Mouse (Mus musculus): ENCODE data around the gene Hoxa7. TPM values are rescaled to one million over a fixed set of nuclear protein-coding genes. Genes with fewer than 3 reads are reported as not detected.

Gene Hoxa7
- 10 to 100 TPM; 21.5 to 26.6 TPM for total RNA-seq (2021)
- long read RNA-seq, experiment 1, transcript Hoxa7-201 (2 exons, 2,009 nt), result major isoform, 18 of 27 reads
- long read RNA-seq, experiment 1, partial matches to known transcripts, result 0 of 27 reads
- long read RNA-seq, experiment 1, other reads (novel, unspliced or antisense), result 9 of 27 reads
- long read RNA-seq, experiment 2, transcript Hoxa7-201 (2 exons, 2,009 nt), result major isoform, 26 of 33 reads
- long read RNA-seq, experiment 2, partial matches to known transcripts, result 1 of 33 reads
- long read RNA-seq, experiment 2, other reads (novel, unspliced or antisense), result 6 of 33 reads

GRCm38 (mm10) chr6:52221337-52221992 lies at the start of gene Hoxa7:
Gene Hoxa7 (minus strand): TSS chr6:52221854.
- peak; percentile 94 for DNase-seq

GRCm38 (mm10) chr6:52270494-52271480 lies 49.1 kb upstream of the Hoxa7 start:
- DNase-seq, result peak; percentile 78

- DNase-seq, result no peak
These were observed 47.1 kb upstream of the Hoxa7 start for GRCm38 (mm10) chr6:52268756-52269155.

GRCm38 (mm10) chr6:52268341-52268740 lies 46.7 kb upstream of the Hoxa7 start:
- DNase-seq, result no peak

GRCm38 (mm10) chr6:52267691-52268090 lies 46.0 kb upstream of the Hoxa7 start:
- no peak for DNase-seq

GRCm38 (mm10) chr6:52267221-52267620 lies 45.6 kb upstream of the Hoxa7 start:
- DNase-seq, result no peak

- no peak for DNase-seq
These were observed 45.0 kb upstream of the Hoxa7 start for GRCm38 (mm10) chr6:52266666-52266985.

- no peak for DNase-seq
These were observed 44.4 kb upstream of the Hoxa7 start for GRCm38 (mm10) chr6:52265913-52266665.

GRCm38 (mm10) chr6:52265306-52265912 lies 43.8 kb upstream of the Hoxa7 start:
- no peak for DNase-seq

- no peak for DNase-seq
These were observed 42.6 kb upstream of the Hoxa7 start for GRCm38 (mm10) chr6:52264106-52264790.

- DNase-seq, result no peak
These were observed 41.6 kb upstream of the Hoxa7 start for GRCm38 (mm10) chr6:52263321-52263585.

GRCm38 (mm10) chr6:52262463-52263320 lies 41.0 kb upstream of the Hoxa7 start:
- DNase-seq, result no peak

GRCm38 (mm10) chr6:52261751-52262462 lies 40.3 kb upstream of the Hoxa7 start:
- no peak for DNase-seq

- peak; percentile 43 for DNase-seq
These were observed 39.3 kb upstream of the Hoxa7 start, which contains the start of gene Hoxa13 for GRCm38 (mm10) chr6:52260654-52261575. Gene Hoxa13 (minus strand): TSS chr6:52260880.

- DNase-seq, result no peak
These were observed 38.2 kb upstream of the Hoxa7 start for GRCm38 (mm10) chr6:52259811-52260261.

- no peak for DNase-seq
These were observed 37.6 kb upstream of the Hoxa7 start for GRCm38 (mm10) chr6:52259081-52259790.

GRCm38 (mm10) chr6:52256956-52257355 lies 35.3 kb upstream of the Hoxa7 start:
- DNase-seq, result peak; percentile 86

Data from adrenal gland, postnatal 10 days (tissue).